Mouse (Mus musculus) midbrain, embryonic 12.5 days (tissue): ENCODE measurements around the gene Vav2. TPM values are rescaled to one million over a fixed set of nuclear protein-coding genes. Genes with fewer than 3 reads are reported as not detected.

ENCODE experiments used
- ATAC-seq: fragments of 200-750 bp; cut with Nextera tagmentation; 2 replicates; pipeline ENCODE4 v1.8.0; 2017; ENCODE audit warnings: low read depth, moderate TSS enrichment, moderate library complexity; ENCODE audit not compliant: low FRiP score
- H3K27ac ChIP-seq: fragments of 300-500 bp; sonication (generic); replicated peaks from 2 replicates; pipeline ENCODE4 v1.5.1; 2016; ENCODE audit warnings: mild to moderate bottlenecking
- H3K27me3 ChIP-seq: fragments of 300-500 bp; sonication (generic); 2 replicates; pipeline ENCODE4 v1.6.1; 2016; ENCODE audit warnings: mild to moderate bottlenecking
- H3K36me3 ChIP-seq: fragments of 300-500 bp; sonication (generic); 2 replicates; pipeline ENCODE4 v1.6.1; 2016
- H3K4me1 ChIP-seq: fragments of 300-500 bp; sonication (generic); 2 replicates; pipeline ENCODE4 v1.6.1; 2016
- H3K4me2 ChIP-seq: fragments of 300-500 bp; sonication (generic); replicated peaks from 2 replicates; pipeline ENCODE4 v1.6.1; 2016; ENCODE audit warnings: mild to moderate bottlenecking, moderate library complexity
- H3K4me3 ChIP-seq: fragments of 300-500 bp; sonication (generic); 2 replicates; pipeline ENCODE4 v1.5.1; 2016; ENCODE audit warnings: mild to moderate bottlenecking
- H3K9ac ChIP-seq: fragments of 300-500 bp; sonication (generic); replicated peaks from 2 replicates; pipeline ENCODE4 v1.6.1; 2016; ENCODE audit warnings: mild to moderate bottlenecking, moderate library complexity
- H3K9me3 ChIP-seq: fragments of 300-500 bp; sonication (generic); 2 replicates; pipeline ENCODE4 v1.6.1; 2016; ENCODE audit warnings: mild to moderate bottlenecking
- WGBS: fragments of 180-500 bp; shearing (Covaris S2); methylation state at CpG from one replicate; pipeline ENCODE4 v1.1.7; 2016; 5-methylcytosine and 5-hydroxymethylcytosine counted together
- polyA plus RNA-seq: library from polyadenylated mRNA; unstranded; fragments of >200 nt; fragmentation: Nextera tagmentation; extraction: Ambion mirVana; gene quantifications from 2 replicates; pipeline ENCODE4 v1.2.1, GENCODE M21; 2016

Gene Vav2
- polyA plus RNA-seq, 1 experiment from 2014 or later = 24.1 TPM

- ATAC-seq = no peak
- H3K4me3 ChIP-seq = no peak overlapping the region
- H3K36me3 ChIP-seq = peaks cover 93% of the 10 kb centered on the region
- no peaks in the 10 kb centered on the region for H3K27me3 ChIP-seq
- H3K4me1 ChIP-seq = no peaks in the 10 kb centered on the region
- H3K4me2 ChIP-seq = no peak overlapping the region
- H3K27ac ChIP-seq = no peak overlapping the region
- 90% methylated on average over 4 of the region's 4 CpGs for WGBS
- no peak overlapping the region for H3K9ac ChIP-seq
- no peaks in the 10 kb centered on the region for H3K9me3 ChIP-seq
These were observed 35.2 kb upstream of the Vav2 start for GRCm38 (mm10) chr2:27461881-27462660.

GRCm38 (mm10) chr2:27460651-27461050 is 33.8 kb upstream of the Vav2 start:
- Histone ChIP-seq H3K27me3 (no peaks in the 10 kb centered on the region), H3K36me3 (peaks cover 94% of the 10 kb centered on the region), H3K4me1 (no peaks in the 10 kb centered on the region), H3K27ac (no peak overlapping the region), H3K4me3 (no peak overlapping the region), H3K9me3 (no peaks in the 10 kb centered on the region), H3K9ac (no peak overlapping the region), H3K4me2 (no peak overlapping the region)
- WGBS = 71% methylated on average over 9 of the region's 9 CpGs
- ATAC-seq = no peak

- no peaks in the 10 kb centered on the region for H3K27me3 ChIP-seq
- no peak for ATAC-seq
- H3K4me3 ChIP-seq = no peak overlapping the region
- H3K9ac ChIP-seq = no peak overlapping the region
- H3K36me3 ChIP-seq = peaks cover 96% of the 10 kb centered on the region
- no peak overlapping the region for H3K27ac ChIP-seq
- no peak overlapping the region for H3K4me2 ChIP-seq
- no peaks in the 10 kb centered on the region for H3K9me3 ChIP-seq
- WGBS = 92% methylated on average over 5 of the region's 5 CpGs
- H3K4me1 ChIP-seq = no peaks in the 10 kb centered on the region
These were observed 33.3 kb upstream of the Vav2 start for GRCm38 (mm10) chr2:27460163-27460562.

- no peaks in the 10 kb centered on the region for H3K9me3 ChIP-seq
- ATAC-seq = no peak
- peaks cover 99% of the 10 kb centered on the region for H3K36me3 ChIP-seq
- H3K4me2 ChIP-seq = no peak overlapping the region
- no peaks in the 10 kb centered on the region for H3K27me3 ChIP-seq
- no peaks in the 10 kb centered on the region for H3K4me1 ChIP-seq
- H3K27ac ChIP-seq = no peak overlapping the region
- H3K4me3 ChIP-seq = no peak overlapping the region
- no peak overlapping the region for H3K9ac ChIP-seq
- WGBS = 92% methylated on average over 7 of the region's 7 CpGs
These were observed 32.9 kb upstream of the Vav2 start for GRCm38 (mm10) chr2:27459735-27460134.

- H3K27me3 ChIP-seq = no peaks in the 10 kb centered on the region
- no peak overlapping the region for H3K27ac ChIP-seq
- H3K4me2 ChIP-seq = no peak overlapping the region
- no peaks in the 10 kb centered on the region for H3K4me1 ChIP-seq
- no peak overlapping the region for H3K4me3 ChIP-seq
- 92% methylated on average over 14 of the region's 14 CpGs for WGBS
- H3K9ac ChIP-seq = no peak overlapping the region
- ATAC-seq = no peak
- no peaks in the 10 kb centered on the region for H3K9me3 ChIP-seq
- peaks cover 95% of the 10 kb centered on the region for H3K36me3 ChIP-seq
These were observed 23.4 kb upstream of the Vav2 start for GRCm38 (mm10) chr2:27450226-27450625.

- Histone ChIP-seq H3K4me1 (peaks cover 10% of the 10 kb centered on the region), H3K9ac (no peak overlapping the region), H3K9me3 (no peaks in the 10 kb centered on the region), H3K4me2 (no peak overlapping the region), H3K4me3 (no peak overlapping the region), H3K27ac (no peak overlapping the region), H3K36me3 (peaks cover 78% of the 10 kb centered on the region), H3K27me3 (no peaks in the 10 kb centered on the region)
- whole genome bisulfite sequencing = 84% methylated on average over 5 of the region's 5 CpGs
- no peak for ATAC-seq
These were observed 20.9 kb upstream of the Vav2 start for GRCm38 (mm10) chr2:27447782-27448181.

- H3K4me3 ChIP-seq = no peak overlapping the region
- H3K9ac ChIP-seq = no peak overlapping the region
- ATAC-seq = no peak
- WGBS = 93% methylated on average over 8 of the region's 8 CpGs
- no peak overlapping the region for H3K27ac ChIP-seq
- H3K4me2 ChIP-seq = no peak overlapping the region
- H3K36me3 ChIP-seq = peaks cover 70% of the 10 kb centered on the region
- H3K27me3 ChIP-seq = no peaks in the 10 kb centered on the region
- H3K9me3 ChIP-seq = no peaks in the 10 kb centered on the region
- peaks cover 13% of the 10 kb centered on the region for H3K4me1 ChIP-seq
These were observed 20.0 kb upstream of the Vav2 start for GRCm38 (mm10) chr2:27446812-27447211.

- ATAC-seq = no peak
These were observed 19.1 kb upstream of the Vav2 start for GRCm38 (mm10) chr2:27445910-27446309.

GRCm38 (mm10) chr2:27443450-27443708 is 16.5 kb upstream of the Vav2 start:
- 78% methylated on average over 5 of the region's 5 CpGs for WGBS
- H3K4me3 ChIP-seq = peak overlapping the region; percentile 58; the same call in 1 of the 2 replicates
- H3K27me3 ChIP-seq = no peaks in the 10 kb centered on the region
- peaks cover 35% of the 10 kb centered on the region for H3K36me3 ChIP-seq
- H3K9me3 ChIP-seq = no peaks in the 10 kb centered on the region
- no peak for ATAC-seq
- H3K27ac ChIP-seq = no peak overlapping the region
- H3K9ac ChIP-seq = no peak overlapping the region
- peaks cover 13% of the 10 kb centered on the region for H3K4me1 ChIP-seq
- H3K4me2 ChIP-seq = peak overlapping the region; percentile 72

More at GRCm38 (mm10) chr2:27445910-27446309, 19.1 kb upstream of the Vav2 start:
- Histone ChIP-seq H3K4me1 (peaks cover 13% of the 10 kb centered on the region), H3K4me2 (no peak overlapping the region), H3K9ac (no peak overlapping the region), H3K4me3 (no peak overlapping the region), H3K27me3 (no peaks in the 10 kb centered on the region), H3K9me3 (no peaks in the 10 kb centered on the region), H3K27ac (no peak overlapping the region), H3K36me3 (peaks cover 61% of the 10 kb centered on the region)
- 85% methylated on average over 3 of the region's 3 CpGs for WGBS

GRCm38 (mm10) chr2:27442708-27443449 is 16.0 kb upstream of the Vav2 start:
- Histone ChIP-seq H3K4me3 (peak overlapping the region; percentile 58), H3K4me1 (peaks cover 13% of the 10 kb centered on the region), H3K36me3 (peaks cover 30% of the 10 kb centered on the region), H3K9ac (peak overlapping the region; percentile 72), H3K27ac (peak overlapping the region; percentile 57), H3K27me3 (no peaks in the 10 kb centered on the region), H3K9me3 (no peaks in the 10 kb centered on the region), H3K4me2 (peak overlapping the region; percentile 72)
- 35% methylated on average over 20 of the region's 20 CpGs for WGBS
- peak; percentile 45 for ATAC-seq

- H3K4me1 ChIP-seq = peaks cover 13% of the 10 kb centered on the region
- peak within 1 kb of the TSS; percentile 72 for H3K9ac ChIP-seq
- H3K4me2 ChIP-seq = peak within 1 kb of the TSS; percentile 72
- H3K27ac ChIP-seq = peak within 1 kb of the TSS; percentile 68
- under 1% methylated on average over 36 of the region's 36 CpGs for WGBS
- H3K27me3 ChIP-seq = no peaks in the 10 kb centered on the region
- no peaks in the 10 kb centered on the region for H3K9me3 ChIP-seq
- peaks cover 23% of the 10 kb centered on the region for H3K36me3 ChIP-seq
- peak; percentile 90 for ATAC-seq
- peak within 1 kb of the TSS; percentile 58 for H3K4me3 ChIP-seq
These were observed 15.2 kb upstream of the Vav2 start, which contains the start of gene Brd3os for GRCm38 (mm10) chr2:27441767-27442707. TSS of gene Brd3os (plus strand) at chr2:27442324.
